Mouse (Mus musculus) liver, postnatal 0 days (tissue): ENCODE results near the gene Gm10643.

Experiments used
- CTCF ChIP-seq: sonication (generic); IDR thresholded peaks from 2 replicates; pipeline ENCODE4 v1.5.1; 2016; ENCODE audit warnings: antibody characterized with exemption, low read depth
- EP300 ChIP-seq: IDR thresholded peaks from 2 replicates; pipeline ENCODE4 v1.6.1; 2016; ENCODE audit warnings: antibody characterized with exemption, low read depth, mild to moderate bottlenecking

GRCm38 (mm10) chr8:84067047-84067573 lies 2.2 kb upstream of the Gm10643 start:
- TF ChIP-seq CTCF (no peak), EP300 (no peak)
